ENCODE assay signal across 13 mouse cellular contexts in genomic region chr16:21996402-21996801, GRCm38 (mm10). TPM values are rescaled to one million over a fixed set of nuclear protein-coding genes. Genes with fewer than 3 reads are reported as not detected.
A peak's percentile ranks its signal among the peaks of the same experiment; 100 is the strongest.
DNase-seq lines count a peak whose midpoint lies in the region; ATAC-seq and TF ChIP-seq lines count a peak whose summit lies in the region.
"Had no signal": no experiment of that assay in that cellular context is flagged by ENCODE, and none has a peak within 500 bp of the region (broad histone marks: within the 10 kb centered on the region; RNA-seq: fewer than 3 reads in every experiment).

No protein-coding gene starts in this region.

- no peak overlapping the region for H3K9ac ChIP-seq in ES-Bruce4 (ENCODE audit: low read depth, poor library complexity, severe bottlenecking)
- H3K9ac ChIP-seq in liver, embryonic 14.5 days (replicated peaks), result peak overlapping the region; percentile 19
- H3K9ac ChIP-seq: forebrain, embryonic 12.5 days had no signal

- no peak for TF ChIP-seq EP300 in ES-Bruce4 (IDR thresholded peaks at IDR 0.05; ENCODE audit: insufficient read depth, low read depth, low read length)
- no peak for TF ChIP-seq EP300 in liver, embryonic 14.5 days (IDR thresholded peaks at IDR 0.05; ENCODE audit: low read depth)

- ATAC-seq in erythroblast, adult 5-6 weeks (replicated peaks; ENCODE audit: low FRiP score, poor library complexity, severe bottlenecking), result peak; percentile 43; the same call in 1 of the 2 replicates
- peak; percentile 76 for ATAC-seq in liver, embryonic 14.5 days (ENCODE audit: insufficient read depth)
- ATAC-seq: inflammation-experienced regulatory T-cells, adult 6 months had no signal

- no peaks in the 10 kb centered on the region for H3K36me3 ChIP-seq in ES-Bruce4 (ENCODE audit: control insufficient read depth, insufficient read depth, low read length, poor library complexity, severe bottlenecking)
- H3K36me3 ChIP-seq in liver, embryonic 14.5 days (replicated peaks; ENCODE audit: control insufficient read depth, insufficient read depth, low read depth), result no peaks in the 10 kb centered on the region
- H3K36me3 ChIP-seq: forebrain, embryonic 12.5 days had no signal

- DNase-seq in liver, embryonic 14.5 days (ENCODE audit: low read depth in 3 of 3, low spot score in 3 of 3), result no peak
- peak; percentile 25 to 28 for DNase-seq in lung, postnatal 4 days
- no peak for DNase-seq in adrenal gland, postnatal 36 days
- DNase-seq in cerebellum, adult 9-10 months, result no peak
- no peak for DNase-seq in T-cell, adult 2 months (ENCODE audit: low spot score)

- peak overlapping the region; percentile 68 for H3K4me2 ChIP-seq in liver, embryonic 14.5 days (ENCODE audit: low read depth)
- H3K4me2 ChIP-seq: forebrain, embryonic 12.5 days had no signal

- no peak overlapping the region for H3K4me3 ChIP-seq in ES-Bruce4 (ENCODE audit: low read depth, low read length)
- H3K4me3 ChIP-seq in liver, embryonic 14.5 days (ENCODE audit: insufficient read depth in 1 of 2, low read depth in 2 of 2, low read length in 2 of 2), result peak overlapping the region in 1 of 2 experiments; percentile 10; a peak in 2 of 4 replicates
- H3K4me3 ChIP-seq: forebrain, embryonic 12.5 days; megakaryocyte, embryonic 14.5 days had no signal

- H3K4me1 ChIP-seq in ES-Bruce4 (ENCODE audit: control insufficient read depth, insufficient read depth, low read length), result peaks cover 10% of the 10 kb centered on the region
- H3K4me1 ChIP-seq in liver, embryonic 14.5 days (replicated peaks; ENCODE audit: control insufficient read depth in 2 of 2, insufficient read depth in 2 of 2, low read length in 1 of 2), result peaks cover 32 to 34% of the 10 kb centered on the region in 2 experiments

- no peak for TF ChIP-seq POLR2A in ES-Bruce4 (IDR thresholded peaks at IDR 0.05; ENCODE audit: insufficient read depth, low read length)

- WGBS in liver, embryonic 14.5 days (ENCODE audit: insufficient replicate concordance), result 22% methylated on average over 4 of the region's 4 CpGs

- H3K27me3 ChIP-seq in ES-Bruce4 (ENCODE audit: control insufficient read depth, insufficient read depth, low read length, poor library complexity, severe bottlenecking), result no peaks in the 10 kb centered on the region
- H3K27me3 ChIP-seq in liver, embryonic 14.5 days (ENCODE audit: control insufficient read depth, insufficient read depth, low read length), result no peaks in the 10 kb centered on the region

- peak overlapping the region; percentile 81 for H3K27ac ChIP-seq in ES-Bruce4 (ENCODE audit: insufficient read depth, low read length)
- H3K27ac ChIP-seq in liver, embryonic 14.5 days, result peak overlapping the region; percentile 92
- H3K27ac ChIP-seq: forebrain, embryonic 12.5 days had no signal

- no peaks in the 10 kb centered on the region for H3K9me3 ChIP-seq in ES-Bruce4 (replicated peaks; ENCODE audit: control insufficient read depth, insufficient read depth, low read length, poor library complexity, severe bottlenecking)
- no peaks in the 10 kb centered on the region for H3K9me3 ChIP-seq in liver, embryonic 14.5 days (ENCODE audit: control insufficient read depth, low read length)
- H3K9me3 ChIP-seq: forebrain, embryonic 12.5 days; megakaryocyte, embryonic 14.5 days had no signal

- no peak for TF ChIP-seq CTCF in ES-Bruce4 (IDR thresholded peaks at IDR 0.05; ENCODE audit: low read depth, low read length)
- TF ChIP-seq CTCF in liver, embryonic 14.5 days (IDR thresholded peaks at IDR 0.05; ENCODE audit: low read depth), result no peak

RNA-seq across cellular contexts. Expression of gene Liph, which starts 0.9 kb away (rescaled TPM):
- 7.9 and 11.2 TPM in 2 replicates for polyA plus RNA-seq in ES-Bruce4 (2011; ENCODE audit: insufficient read depth, insufficient read length, low read depth, missing spikeins)
- total RNA-seq in erythroblast, adult 5-6 weeks (2015; ENCODE audit: low replicate concordance), result not detected in 2 replicates
- 2.6 TPM in 1 of 2 replicates, not detected in the other for total RNA-seq in erythroblast, adult 5-6 weeks (2017; ENCODE audit: low replicate concordance)
- polyA plus RNA-seq in liver, embryonic 14.5 days (2012; rRNA removed), result 0.36 and 0.56 TPM in 2 replicates
- polyA plus RNA-seq in liver, embryonic 14.5 days (2014; fragmentation: Nextera tagmentation; extraction: Ambion mirVana), result 0.80 and 0.88 TPM in 2 replicates
- under 1 TPM in 1 of 2 experiments, not detected in 1; 0.23 TPM for total RNA-seq in adrenal gland, postnatal 36 days (2021)
- total RNA-seq: gastrocnemius, adult 8-10 months; MEL; monocyte, adult 5-6 weeks had no signal

RNA-seq across cellular contexts. Expression of gene Senp2, which starts 12.9 kb away (rescaled TPM):
- 79.8 and 87.9 TPM in 2 replicates for polyA plus RNA-seq in ES-Bruce4 (2011; ENCODE audit: insufficient read depth, insufficient read length, low read depth, missing spikeins)
- 19.0 and 28.4 TPM in 2 replicates for total RNA-seq in erythroblast, adult 5-6 weeks (2015; ENCODE audit: low replicate concordance)
- total RNA-seq in erythroblast, adult 5-6 weeks (2017; ENCODE audit: low replicate concordance), result 41.4 and 57.3 TPM in 2 replicates
- polyA plus RNA-seq in liver, embryonic 14.5 days (2012; rRNA removed), result 11.0 and 20.0 TPM in 2 replicates
- polyA plus RNA-seq in liver, embryonic 14.5 days (2014; fragmentation: Nextera tagmentation; extraction: Ambion mirVana), result 37.2 and 40.4 TPM in 2 replicates
- total RNA-seq in adrenal gland, postnatal 36 days (2021), result 10 to 100 TPM; 43.1 to 53.5 TPM

RNA-seq across cellular contexts. Expression of gene Tmem41a, which starts 49.0 kb away (rescaled TPM):
- 10.8 and 14.3 TPM in 2 replicates for polyA plus RNA-seq in ES-Bruce4 (2011; ENCODE audit: insufficient read depth, insufficient read length, low read depth, missing spikeins)
- total RNA-seq in erythroblast, adult 5-6 weeks (2015; ENCODE audit: low replicate concordance), result 3.6 and 5.0 TPM in 2 replicates
- total RNA-seq in erythroblast, adult 5-6 weeks (2017; ENCODE audit: low replicate concordance), result 0.77 and 2.0 TPM in 2 replicates
- polyA plus RNA-seq in liver, embryonic 14.5 days (2012; rRNA removed), result 11.7 and 13.0 TPM in 2 replicates
- polyA plus RNA-seq in liver, embryonic 14.5 days (2014; fragmentation: Nextera tagmentation; extraction: Ambion mirVana), result 22.0 and 24.5 TPM in 2 replicates
- 10 to 100 TPM; 17.3 to 19.9 TPM for total RNA-seq in adrenal gland, postnatal 36 days (2021)

Comparison
In these comparisons a context has a peak if more than half of its experiments do, and no peak if none do; other contexts are left out.
1. DNase-seq: peak in lung, postnatal 4 days (2 of 2); none in liver, embryonic 14.5 days (0 of 3), adrenal gland, postnatal 36 days (0 of 2), cerebellum, adult 9-10 months (single experiment) and T-cell, adult 2 months (single experiment).